Mouse (Mus musculus) lung, adult 2 months (tissue): ENCODE measurements around the gene Has1.

Experiments
- CTCF ChIP-seq: fragments of 200-500 bp; IDR thresholded peaks from 2 replicates; pipeline ENCODE4 v1.5.1; 2011; ENCODE audit warnings: mild to moderate bottlenecking, low read length, control low read depth; ENCODE audit not compliant: insufficient read depth
- POLR2A ChIP-seq: fragments of 200-500 bp; IDR thresholded peaks from 2 replicates; pipeline ENCODE4 v1.6.1; 2011; ENCODE audit warnings: low read depth, mild to moderate bottlenecking, control low read depth, low read length, borderline replicate concordance; ENCODE audit errors: extremely low read depth

- TF ChIP-seq POLR2A (no peak), CTCF (no peak)
Measured at GRCm38 (mm10) chr17:17883840-17884239, 28.8 kb upstream of the Has1 start, which contains the start of gene Fpr1.
